Mouse (Mus musculus): ENCODE measurements around the gene Lin54.

GRCm38 (mm10) chr5:100466624-100467023, 33.8 kb downstream of the Lin54 start:
- no peak for TF ChIP-seq POLR2A (IDR thresholded peaks at IDR 0.05; ENCODE audit: control insufficient read depth, low read depth, low read length)
- no peak for TF ChIP-seq CTCF (IDR thresholded peaks at IDR 0.05; ENCODE audit: control insufficient read depth, insufficient read depth, insufficient replicate concordance, low read depth, low read length)

Data from testis, adult 2 months (tissue).